Mouse (Mus musculus): ENCODE measurements around the gene Gm42674. TPM values are rescaled to one million over a fixed set of nuclear protein-coding genes. Genes with fewer than 3 reads are reported as not detected.

The Gm42674 gene
- polyA plus RNA-seq, 1 experiment, result not detected

DNA sequence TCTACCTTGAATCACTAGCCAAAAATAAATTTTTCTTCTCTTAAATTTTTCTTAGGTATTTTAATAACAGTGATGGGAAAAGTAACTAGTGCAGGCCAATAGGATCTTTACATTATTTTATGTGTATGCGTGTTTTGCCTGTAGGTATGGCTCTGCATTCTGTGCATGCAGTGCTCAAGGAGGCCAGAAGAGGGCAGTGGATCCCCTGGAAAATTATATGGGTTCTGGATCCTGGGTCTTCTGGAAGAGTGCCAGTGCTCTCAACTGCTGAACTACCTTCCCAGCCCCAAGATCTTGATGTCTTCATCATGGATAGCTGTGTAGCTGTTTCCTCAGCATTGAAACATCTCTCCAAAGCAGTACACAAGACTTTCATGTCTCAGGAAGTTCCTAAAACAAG, 19.5 kb upstream of the Gm42674 start:
- Histone ChIP-seq H3K27ac (ENCODE audit: insufficient read depth, low read length) (no peak overlapping the region), H3K4me3 (ENCODE audit: insufficient read depth, low read length) (no peak overlapping the region), H3K4me1 (ENCODE audit: control insufficient read depth, insufficient read depth, low read length) (peaks cover 3% of the 10 kb centered on the region; the same call in 1 of the 2 replicates)
- TF ChIP-seq POLR2A (IDR thresholded peaks at IDR 0.05; ENCODE audit: extremely low read depth, insufficient read depth, low read length), result no peak
- no peak for TF ChIP-seq CTCF (IDR thresholded peaks at IDR 0.05; ENCODE audit: extremely low read depth, insufficient read depth, low read length)

DNA sequence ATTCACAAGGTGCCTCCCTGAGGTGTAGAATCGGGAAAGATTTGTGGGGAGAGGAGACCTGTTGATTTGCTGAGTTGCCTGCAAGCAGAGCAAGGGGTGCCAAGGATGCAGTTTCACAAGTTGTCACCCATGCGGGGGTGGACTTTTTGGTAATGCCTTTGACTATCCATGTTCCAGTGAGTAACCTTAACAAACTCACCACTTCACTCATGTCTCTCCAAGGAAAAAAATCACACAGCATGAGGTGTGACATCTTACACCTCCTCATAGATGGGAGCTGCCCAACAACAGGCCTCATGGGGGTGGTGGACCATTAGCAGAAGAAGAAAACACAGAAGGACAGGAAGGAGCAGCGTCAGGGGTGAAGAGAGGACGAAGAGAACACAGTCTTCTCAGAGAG, 19.1 kb upstream of the Gm42674 start:
- TF ChIP-seq POLR2A (IDR thresholded peaks at IDR 0.05; ENCODE audit: extremely low read depth, insufficient read depth, low read length), result no peak
- no peak for TF ChIP-seq CTCF (IDR thresholded peaks at IDR 0.05; ENCODE audit: extremely low read depth, insufficient read depth, low read length)
- no peak overlapping the region for H3K27ac ChIP-seq (ENCODE audit: insufficient read depth, low read length)
- H3K4me1 ChIP-seq (ENCODE audit: control insufficient read depth, insufficient read depth, low read length), result peaks cover 3% of the 10 kb centered on the region
- H3K4me3 ChIP-seq (ENCODE audit: insufficient read depth, low read length), result no peak overlapping the region

DNA sequence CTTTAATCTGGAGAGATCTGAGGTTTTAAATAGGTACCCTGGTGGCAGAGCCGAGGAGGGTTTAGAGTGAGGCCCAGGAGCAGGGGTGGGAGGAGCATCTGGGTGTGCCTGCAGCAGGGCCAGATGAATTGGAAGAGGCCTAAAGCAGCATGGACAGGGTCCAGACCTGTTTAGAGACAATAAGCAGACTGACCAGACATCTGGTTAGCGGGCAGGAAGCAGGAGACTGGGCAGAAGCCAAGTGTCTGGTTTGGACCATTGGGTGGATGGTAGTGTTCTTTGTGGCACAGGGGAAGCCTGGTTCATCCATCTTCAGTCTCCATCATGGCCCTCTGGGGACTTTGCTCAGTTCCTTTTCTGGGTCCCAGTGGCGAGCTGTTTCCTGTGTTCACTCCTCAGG, 17.8 kb upstream of the Gm42674 start:
- Histone ChIP-seq H3K27ac (ENCODE audit: insufficient read depth, low read length) (no peak overlapping the region), H3K4me1 (ENCODE audit: control insufficient read depth, insufficient read depth, low read length) (peaks cover 3% of the 10 kb centered on the region), H3K4me3 (ENCODE audit: insufficient read depth, low read length) (no peak overlapping the region)
- TF ChIP-seq POLR2A (IDR thresholded peaks at IDR 0.05; ENCODE audit: extremely low read depth, insufficient read depth, low read length), result no peak
- no peak for TF ChIP-seq CTCF (IDR thresholded peaks at IDR 0.05; ENCODE audit: extremely low read depth, insufficient read depth, low read length)

DNA sequence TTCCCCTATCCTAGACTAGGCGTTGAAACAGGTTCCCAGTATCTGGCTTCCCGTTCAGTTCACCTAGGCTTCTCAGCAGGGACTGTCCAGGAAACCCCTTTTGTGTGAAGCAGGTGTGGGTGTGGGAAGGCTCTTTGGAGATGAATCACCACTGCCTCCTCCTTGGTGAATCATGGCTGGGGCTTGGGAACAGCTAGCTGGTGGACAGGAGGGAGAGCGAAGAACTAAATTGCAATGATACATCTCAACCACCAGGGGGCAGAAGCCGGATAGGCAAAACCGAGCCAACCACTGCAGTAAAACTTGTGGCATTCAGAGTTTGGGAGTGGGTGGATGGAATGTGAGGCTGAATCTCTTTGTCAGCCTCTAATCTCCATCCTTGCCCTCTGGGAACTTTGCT, 16.1 kb upstream of the Gm42674 start:
- no peak overlapping the region for H3K27ac ChIP-seq (ENCODE audit: insufficient read depth, low read length)
- peaks cover 3% of the 10 kb centered on the region for H3K4me1 ChIP-seq (ENCODE audit: control insufficient read depth, insufficient read depth, low read length)
- TF ChIP-seq CTCF (IDR thresholded peaks at IDR 0.05; ENCODE audit: extremely low read depth, insufficient read depth, low read length) (peak; percentile 87), POLR2A (IDR thresholded peaks at IDR 0.05; ENCODE audit: extremely low read depth, insufficient read depth, low read length) (no peak)
- no peak overlapping the region for H3K4me3 ChIP-seq (ENCODE audit: insufficient read depth, low read length)

DNA sequence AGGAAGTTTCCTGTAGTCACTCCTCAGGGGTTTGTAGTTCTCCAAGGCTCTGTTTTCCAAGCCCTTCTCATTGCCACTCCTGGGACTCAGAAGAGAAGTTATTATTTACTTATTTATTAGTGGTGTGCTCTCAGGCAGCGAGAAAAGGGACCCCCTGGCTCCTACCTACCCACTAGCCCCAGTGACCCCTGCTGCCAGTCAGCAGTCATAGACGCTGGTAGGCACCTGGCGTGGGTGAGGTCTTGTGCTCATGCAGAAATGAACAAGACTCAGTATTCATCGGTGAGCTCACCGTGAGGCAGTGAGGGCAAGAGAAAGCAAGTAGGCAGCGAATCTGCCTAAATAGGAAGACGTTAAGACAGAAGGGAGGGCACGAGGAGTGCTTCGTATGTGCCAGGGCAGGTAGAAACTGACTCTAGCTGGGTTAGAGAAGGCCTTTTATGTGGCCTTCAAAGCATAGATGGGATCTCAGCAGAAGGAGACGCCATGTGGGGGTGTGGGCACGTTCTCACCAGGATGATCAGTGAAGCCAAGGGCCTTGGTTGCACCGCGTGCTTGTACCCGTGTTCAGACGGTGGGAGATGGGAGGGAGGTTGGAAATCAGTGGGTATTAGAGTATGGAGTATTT, 15.6 kb upstream of the Gm42674 start:
- H3K4me3 ChIP-seq (ENCODE audit: insufficient read depth, low read length), result no peak overlapping the region
- peaks cover 3% of the 10 kb centered on the region for H3K4me1 ChIP-seq (ENCODE audit: control insufficient read depth, insufficient read depth, low read length)
- TF ChIP-seq CTCF (IDR thresholded peaks at IDR 0.05; ENCODE audit: extremely low read depth, insufficient read depth, low read length) (no peak), POLR2A (IDR thresholded peaks at IDR 0.05; ENCODE audit: extremely low read depth, insufficient read depth, low read length) (no peak)
- H3K27ac ChIP-seq (ENCODE audit: insufficient read depth, low read length), result 0 out of 2 replicates have a peak overlapping the region, but pooled peaks have one; percentile 85

DNA sequence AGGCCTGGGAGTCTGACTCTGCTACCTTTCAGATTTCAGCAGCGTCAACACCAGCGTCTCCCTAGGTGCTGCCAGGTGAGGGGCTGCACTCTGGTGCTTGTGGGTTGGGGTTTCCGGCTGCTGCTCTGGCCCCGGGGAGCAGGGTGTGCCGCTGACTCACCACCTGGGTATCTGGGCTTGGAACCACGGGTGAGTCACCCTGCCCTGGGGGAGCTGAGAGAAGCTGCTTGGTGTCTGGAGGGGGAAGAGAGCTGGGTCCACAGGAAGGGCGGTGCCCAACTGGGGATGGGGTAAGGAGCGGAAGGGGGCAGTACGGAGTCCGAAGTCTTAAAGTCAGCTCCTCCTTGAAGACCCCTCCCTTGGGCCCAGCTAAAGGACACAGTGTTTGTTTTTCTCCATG, 14.8 kb upstream of the Gm42674 start:
- H3K4me3 ChIP-seq (ENCODE audit: insufficient read depth, low read length), result no peak overlapping the region
- no peak for TF ChIP-seq CTCF (IDR thresholded peaks at IDR 0.05; ENCODE audit: extremely low read depth, insufficient read depth, low read length)
- TF ChIP-seq POLR2A (IDR thresholded peaks at IDR 0.05; ENCODE audit: extremely low read depth, insufficient read depth, low read length), result no peak
- H3K4me1 ChIP-seq (ENCODE audit: control insufficient read depth, insufficient read depth, low read length), result peaks cover 3% of the 10 kb centered on the region
- H3K27ac ChIP-seq (ENCODE audit: insufficient read depth, low read length), result peak overlapping the region; percentile 85

DNA sequence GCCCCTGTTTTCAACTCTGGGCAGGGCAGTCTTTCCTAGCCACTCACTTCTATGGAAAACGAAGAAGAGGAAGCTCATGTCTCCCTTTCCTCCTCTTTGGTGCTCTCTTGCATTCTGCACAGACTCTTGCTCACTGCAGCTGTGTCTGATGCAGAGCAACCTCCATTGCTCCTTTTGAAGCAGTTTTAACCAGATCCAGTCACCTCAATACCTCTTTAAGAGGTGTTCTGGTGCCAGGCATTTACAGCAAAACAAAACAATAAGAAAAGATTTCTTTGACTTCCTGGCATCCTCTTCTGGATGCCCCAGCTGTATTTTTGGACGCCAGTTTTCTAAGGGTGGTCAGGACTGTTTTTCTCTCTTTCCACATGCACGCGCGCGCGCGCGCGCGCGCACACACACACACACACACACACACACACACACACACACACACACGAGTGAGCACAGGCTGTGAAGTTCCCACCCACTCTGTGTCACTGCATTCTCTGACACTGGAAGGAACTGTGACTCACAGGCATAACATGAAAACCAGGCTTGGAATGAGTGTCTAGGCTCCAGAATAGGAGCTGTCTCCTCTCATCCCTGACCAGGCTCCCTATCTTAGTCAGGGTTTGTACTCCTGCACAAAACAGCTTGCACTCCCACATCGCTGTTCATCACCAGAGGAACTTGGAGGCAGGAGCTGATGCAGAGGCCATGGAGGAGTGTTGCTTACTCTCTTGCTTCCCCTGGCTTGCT, 14.2 kb upstream of the Gm42674 start:
- TF ChIP-seq CTCF (IDR thresholded peaks at IDR 0.05; ENCODE audit: extremely low read depth, insufficient read depth, low read length) (no peak), POLR2A (IDR thresholded peaks at IDR 0.05; ENCODE audit: extremely low read depth, insufficient read depth, low read length) (no peak)
- H3K27ac ChIP-seq (ENCODE audit: insufficient read depth, low read length), result peak overlapping the region; percentile 85
- peaks cover 3% of the 10 kb centered on the region for H3K4me1 ChIP-seq (ENCODE audit: control insufficient read depth, insufficient read depth, low read length)
- no peak overlapping the region for H3K4me3 ChIP-seq (ENCODE audit: insufficient read depth, low read length)

DNA sequence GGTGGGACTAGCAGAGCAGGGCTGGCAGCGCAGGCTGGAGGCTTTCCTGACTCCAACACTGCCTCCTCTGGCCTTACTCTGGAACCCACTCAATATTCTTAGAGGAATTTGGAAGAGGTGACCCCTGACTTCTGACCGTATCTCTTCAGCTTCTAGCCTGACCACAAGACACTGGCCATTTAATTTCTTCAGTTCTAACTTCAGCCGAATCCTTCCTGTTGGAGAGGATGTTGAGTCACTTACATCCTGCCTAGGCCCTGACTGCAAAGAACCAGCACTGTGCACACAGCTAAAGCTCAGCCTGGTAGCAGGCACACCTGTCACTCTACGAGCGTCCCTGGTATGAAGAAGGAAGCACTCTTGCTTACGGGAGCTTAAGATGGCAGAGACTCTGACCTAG, 12.3 kb upstream of the Gm42674 start:
- Histone ChIP-seq H3K27ac (ENCODE audit: insufficient read depth, low read length) (no peak overlapping the region), H3K4me1 (ENCODE audit: control insufficient read depth, insufficient read depth, low read length) (peaks cover 3% of the 10 kb centered on the region), H3K4me3 (ENCODE audit: insufficient read depth, low read length) (no peak overlapping the region)
- TF ChIP-seq CTCF (IDR thresholded peaks at IDR 0.05; ENCODE audit: extremely low read depth, insufficient read depth, low read length) (no peak), POLR2A (IDR thresholded peaks at IDR 0.05; ENCODE audit: extremely low read depth, insufficient read depth, low read length) (no peak)

DNA sequence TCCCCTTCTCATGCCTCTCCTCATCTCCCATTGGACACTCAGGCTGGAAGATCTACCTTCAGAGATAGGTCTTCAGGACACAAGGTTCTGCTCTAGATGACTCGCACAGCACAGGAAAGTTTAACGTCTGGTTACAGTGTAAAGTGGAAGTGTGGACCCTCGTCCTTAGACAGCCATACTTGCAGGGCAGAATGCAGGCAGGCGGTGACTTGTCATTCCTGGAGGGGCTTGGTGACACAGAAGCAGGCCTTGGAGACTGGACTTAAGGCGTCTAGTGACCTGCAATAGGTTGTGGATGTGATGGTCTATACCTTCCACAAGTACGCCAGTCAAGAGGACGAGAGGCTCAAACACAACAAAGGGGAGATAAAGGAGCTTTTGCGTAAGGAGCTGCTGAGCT, 11.8 kb upstream of the Gm42674 start, which contains the start of gene S100a2:
Gene S100a2 (plus strand): TSS at position 301 of the 400 bp plus-strand sequence.
- H3K27ac ChIP-seq (ENCODE audit: insufficient read depth, low read length), result no peak within 1 kb of the TSS
- no peak within 1 kb of the TSS for H3K4me3 ChIP-seq (ENCODE audit: insufficient read depth, low read length)
- H3K4me1 ChIP-seq (ENCODE audit: control insufficient read depth, insufficient read depth, low read length), result peaks cover 3% of the 10 kb centered on the region
- TF ChIP-seq POLR2A (IDR thresholded peaks at IDR 0.05; ENCODE audit: extremely low read depth, insufficient read depth, low read length), result no peak
- TF ChIP-seq CTCF (IDR thresholded peaks at IDR 0.05; ENCODE audit: extremely low read depth, insufficient read depth, low read length), result no peak

DNA sequence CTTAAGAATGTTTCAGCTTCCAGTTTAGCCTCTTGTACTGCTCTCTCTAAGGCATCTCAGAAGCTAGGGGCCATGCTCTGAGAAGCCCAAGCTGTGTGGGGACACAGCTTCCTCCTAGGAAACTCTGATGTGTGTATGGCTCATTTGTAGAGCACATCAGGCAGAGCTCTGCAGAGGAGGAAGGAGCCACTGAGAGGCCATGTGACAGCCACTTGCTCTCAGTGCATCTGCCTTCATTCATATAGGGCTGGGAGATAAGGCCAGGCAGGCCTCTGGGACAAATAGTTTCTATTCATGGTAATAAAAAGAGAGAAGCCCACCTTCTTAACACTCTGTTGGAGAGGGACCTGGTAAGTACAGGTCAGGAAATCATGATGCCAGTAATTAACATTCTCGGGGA, 7.2 kb upstream of the Gm42674 start:
- Histone ChIP-seq H3K4me1 (ENCODE audit: control insufficient read depth, insufficient read depth, low read length) (no peaks in the 10 kb centered on the region), H3K27ac (ENCODE audit: insufficient read depth, low read length) (no peak overlapping the region), H3K4me3 (ENCODE audit: insufficient read depth, low read length) (no peak overlapping the region)
- TF ChIP-seq POLR2A (IDR thresholded peaks at IDR 0.05; ENCODE audit: extremely low read depth, insufficient read depth, low read length), result no peak
- no peak for TF ChIP-seq CTCF (IDR thresholded peaks at IDR 0.05; ENCODE audit: extremely low read depth, insufficient read depth, low read length)

Measured in cortical plate, adult 2 months (tissue).